Mouse (Mus musculus) intestine, embryonic 14.5 days (tissue): ENCODE data around the gene Csf2ra. TPM values are rescaled to one million over a fixed set of nuclear protein-coding genes. Genes with fewer than 3 reads are reported as not detected.
A peak's percentile ranks its signal among the peaks of the same experiment; 100 is the strongest.
"Not testable (repeated sequence)": the region's sequence is repeated elsewhere in the genome, so short reads cannot be mapped to it uniquely, and the experiment has no call there.

Experiments
- ATAC-seq: fragments of 200-750 bp; cut with Nextera tagmentation; replicated peaks from 2 replicates; pipeline ENCODE4 v1.8.0; 2017; ENCODE audit warnings: low read depth, moderate number of reproducible peaks, moderate TSS enrichment, moderate library complexity; ENCODE audit not compliant: low FRiP score, low TSS enrichment
- DNase-seq: peaks from one replicate; pipeline ENCODE4 v3.0.0-alpha.2; 2018; ENCODE audit warnings: low spot score
- H3K27ac ChIP-seq: fragments of 300-500 bp; sonication (generic); 2 replicates; pipeline ENCODE4 v1.5.1; 2014; ENCODE audit warnings: low read depth, mild to moderate bottlenecking, control low read depth
- H3K27me3 ChIP-seq: fragments of 300-500 bp; sonication (generic); replicated peaks from 2 replicates; pipeline ENCODE4 v1.6.1; 2014; ENCODE audit warnings: low read length, control low read depth; ENCODE audit not compliant: control insufficient read depth, insufficient read depth
- H3K36me3 ChIP-seq: fragments of 300-500 bp; sonication (generic); 2 replicates; pipeline ENCODE4 v1.6.1; 2014; ENCODE audit warnings: low read length, control low read depth; ENCODE audit not compliant: control insufficient read depth, insufficient read depth
- H3K4me1 ChIP-seq: fragments of 300-500 bp; sonication (generic); replicated peaks from 2 replicates; pipeline ENCODE4 v1.6.1; 2014; ENCODE audit warnings: low read length, control low read depth, mixed read lengths; ENCODE audit not compliant: control insufficient read depth, insufficient read depth
- H3K4me2 ChIP-seq: fragments of 300-500 bp; sonication (generic); 2 replicates; pipeline ENCODE4 v1.6.1; 2014; ENCODE audit warnings: low read length
- H3K4me3 ChIP-seq: fragments of 300-500 bp; sonication (generic); 2 replicates; pipeline ENCODE4 v1.5.1; 2014; ENCODE audit warnings: low read depth, low read length, control low read depth, mixed read lengths
- H3K9ac ChIP-seq: fragments of 300-500 bp; sonication (generic); 2 replicates; pipeline ENCODE4 v1.6.1; 2014; ENCODE audit warnings: mild to moderate bottlenecking, low read length
- H3K9me3 ChIP-seq: fragments of 300-500 bp; sonication (generic); 2 replicates; pipeline ENCODE4 v1.6.1; 2016; ENCODE audit warnings: low read length, control low read depth; ENCODE audit not compliant: control insufficient read depth
- WGBS: fragments of 180-500 bp; shearing (Covaris S2); extraction: QIAGEN DNeasy Blood & Tissue Kit; methylation state at CpG from one replicate; pipeline ENCODE4 v1.1.7; 2014; 5-methylcytosine and 5-hydroxymethylcytosine counted together
- polyA plus RNA-seq: library from polyadenylated mRNA; unstranded; fragments of >200 nt; fragmentation: Nextera tagmentation; extraction: Ambion mirVana; gene quantifications from 2 replicates; pipeline ENCODE4 v1.2.1, GENCODE M21; 2014

Csf2ra gene
- 32.0 and 32.6 TPM in 2 replicates for polyA plus RNA-seq

- Histone ChIP-seq H3K27ac (peak within 1 kb of the TSS; percentile 97), H3K36me3 (no peaks in the 10 kb centered on the region), H3K4me1 (no peaks in the 10 kb centered on the region), H3K4me3 (peak within 1 kb of the TSS; percentile 61), H3K9ac (peak within 1 kb of the TSS; percentile 46), H3K9me3 (0 out of 2 replicates have a peak, but pooled peaks cover 2% of the 10 kb centered on the region), H3K27me3 (no peaks in the 10 kb centered on the region), H3K4me2 (peak within 1 kb of the TSS; percentile 61)
- WGBS = 56% methylated on average over 36 of the region's 36 CpGs
- ATAC-seq (no peak), DNase-seq (peak; percentile 55)
These were observed at the start of gene Csf2ra for GRCm38 (mm10) chr19:61227941-61228701. Csf2ra (minus strand) TSS chr19:61228429.

- ATAC-seq = no peak
- WGBS = 92% methylated on average over 1 of the region's 1 CpGs
These were observed 47.2 kb upstream of the Csf2ra start for GRCm38 (mm10) chr19:61275446-61275845.

GRCm38 (mm10) chr19:61269141-61269540 is 40.9 kb upstream of the Csf2ra start:
- H3K9me3 ChIP-seq, H3K4me2 ChIP-seq, H3K27me3 ChIP-seq, H3K9ac ChIP-seq, H3K36me3 ChIP-seq, ATAC-seq, DNase-seq, H3K27ac ChIP-seq, H3K4me1 ChIP-seq, H3K4me3 ChIP-seq: not testable (repeated sequence)
- WGBS = 35% methylated on average over 11 of the region's 11 CpGs

More at GRCm38 (mm10) chr19:61275446-61275845, 47.2 kb upstream of the Csf2ra start:
- no peak for DNase-seq
- no peaks in the 10 kb centered on the region for H3K9me3 ChIP-seq
- no peak overlapping the region for H3K27ac ChIP-seq
- no peak overlapping the region for H3K4me2 ChIP-seq
- no peak overlapping the region for H3K9ac ChIP-seq
- H3K4me1 ChIP-seq = no peaks in the 10 kb centered on the region
- H3K4me3 ChIP-seq = no peak overlapping the region
- no peaks in the 10 kb centered on the region for H3K36me3 ChIP-seq
- no peaks in the 10 kb centered on the region for H3K27me3 ChIP-seq

- ATAC-seq (no peak), DNase-seq (no peak)
- Histone ChIP-seq H3K4me2 (no peak overlapping the region), H3K9ac (no peak overlapping the region), H3K4me1 (no peaks in the 10 kb centered on the region), H3K4me3 (no peak overlapping the region), H3K9me3 (no peaks in the 10 kb centered on the region), H3K36me3 (no peaks in the 10 kb centered on the region), H3K27me3 (no peaks in the 10 kb centered on the region), H3K27ac (no peak overlapping the region)
- WGBS = 23% methylated on average over 7 of the region's 7 CpGs
These were observed 38.9 kb upstream of the Csf2ra start for GRCm38 (mm10) chr19:61267141-61267540.

- DNase-seq (peak; percentile 100), ATAC-seq (no peak)
- H3K9me3 ChIP-seq = no peaks in the 10 kb centered on the region
- 2% methylated on average over 25 of the region's 26 CpGs for WGBS
- H3K9ac ChIP-seq = no peak overlapping the region
- no peaks in the 10 kb centered on the region for H3K27me3 ChIP-seq
- H3K4me3 ChIP-seq = no peak overlapping the region
- no peaks in the 10 kb centered on the region for H3K36me3 ChIP-seq
- H3K27ac ChIP-seq = no peak overlapping the region
- H3K4me2 ChIP-seq = no peak overlapping the region
- H3K4me1 ChIP-seq = no peaks in the 10 kb centered on the region
These were observed 38.4 kb upstream of the Csf2ra start for GRCm38 (mm10) chr19:61266651-61267050.

- ATAC-seq (no peak), DNase-seq (peak; percentile 75)
- H3K36me3 ChIP-seq = no peaks in the 10 kb centered on the region
- H3K4me1 ChIP-seq = no peaks in the 10 kb centered on the region
- H3K9me3 ChIP-seq = no peaks in the 10 kb centered on the region
- no peaks in the 10 kb centered on the region for H3K27me3 ChIP-seq
- no peak overlapping the region for H3K9ac ChIP-seq
- WGBS = 2% methylated on average over 12 of the region's 12 CpGs
- no peak overlapping the region for H3K4me3 ChIP-seq
- no peak overlapping the region for H3K4me2 ChIP-seq
- H3K27ac ChIP-seq = no peak overlapping the region
These were observed 38.0 kb upstream of the Csf2ra start for GRCm38 (mm10) chr19:61266246-61266615.

GRCm38 (mm10) chr19:61265349-61266245 is 37.4 kb upstream of the Csf2ra start:
- Histone ChIP-seq H3K4me1 (no peaks in the 10 kb centered on the region), H3K27me3 (no peaks in the 10 kb centered on the region), H3K9me3 (no peaks in the 10 kb centered on the region), H3K36me3 (no peaks in the 10 kb centered on the region), H3K9ac (no peak overlapping the region), H3K4me3 (no peak overlapping the region), H3K27ac (no peak overlapping the region), H3K4me2 (no peak overlapping the region)
- DNase-seq (peak; percentile 62), ATAC-seq (peak; percentile 54; the same call in 1 of the 2 replicates)
- 18% methylated on average over 3 of the region's 3 CpGs for WGBS

- Histone ChIP-seq H3K27me3 (no peaks in the 10 kb centered on the region), H3K4me2 (no peak overlapping the region), H3K27ac (no peak overlapping the region), H3K9me3 (no peaks in the 10 kb centered on the region), H3K36me3 (no peaks in the 10 kb centered on the region), H3K4me1 (no peaks in the 10 kb centered on the region), H3K4me3 (no peak overlapping the region), H3K9ac (no peak overlapping the region)
- ATAC-seq = no peak
- no peak for DNase-seq
These were observed 36.7 kb upstream of the Csf2ra start for GRCm38 (mm10) chr19:61264933-61265332.
